ENCODE assay signal across 12 mouse cellular contexts in genomic region chr5:131548932-131549563, GRCm38 (mm10).
DNase-seq lines count a peak whose midpoint lies in the region; ATAC-seq lines count a peak whose summit lies in the region.
"Had no signal": no experiment of that assay in that cellular context is flagged by ENCODE, and none has a peak within 500 bp of the region (broad histone marks: within the 10 kb centered on the region; RNA-seq: fewer than 3 reads in every experiment).

No protein-coding gene starts in this region.

- H3K4me3 ChIP-seq in forebrain, embryonic 12.5 days (replicated peaks) = no peak overlapping the region
- no peak overlapping the region for H3K4me3 ChIP-seq in forebrain, embryonic 10.5 days
- no peak overlapping the region for H3K4me3 ChIP-seq in midbrain, embryonic 11.5 days (ENCODE audit: low read depth, low read length)
- no peak overlapping the region for H3K4me3 ChIP-seq in midbrain, embryonic 16.5 days (ENCODE audit: low read depth, low read length)

- 0 out of 2 replicates have a peak overlapping the region, but pooled peaks have one; percentile 12 for H3K9ac ChIP-seq in forebrain, embryonic 12.5 days
- H3K9ac ChIP-seq in midbrain, embryonic 11.5 days (ENCODE audit: low read length) = no peak overlapping the region
- no peak overlapping the region for H3K9ac ChIP-seq in midbrain, embryonic 16.5 days (ENCODE audit: low read depth, low read length)

- no peaks in the 10 kb centered on the region for H3K9me3 ChIP-seq in forebrain, embryonic 12.5 days
- no peaks in the 10 kb centered on the region; the same call in 1 of the 2 replicates for H3K9me3 ChIP-seq in forebrain, embryonic 10.5 days
- no peaks in the 10 kb centered on the region; the same call in 1 of the 2 replicates for H3K9me3 ChIP-seq in midbrain, embryonic 11.5 days (ENCODE audit: control insufficient read depth, low read length)
- no peaks in the 10 kb centered on the region for H3K9me3 ChIP-seq in midbrain, embryonic 16.5 days (replicated peaks; ENCODE audit: control insufficient read depth, low read length, poor library complexity, severe bottlenecking)

- 28% methylated on average over 17 of the region's 17 CpGs for WGBS in forebrain, embryonic 12.5 days
- 52% methylated on average over 17 of the region's 17 CpGs for WGBS in forebrain, embryonic 10.5 days
- WGBS in midbrain, embryonic 11.5 days = 67% methylated on average over 17 of the region's 17 CpGs
- WGBS in midbrain, embryonic 16.5 days = 42% methylated on average over 17 of the region's 17 CpGs

- H3K4me2 ChIP-seq in forebrain, embryonic 12.5 days = no peak overlapping the region
- H3K4me2 ChIP-seq in midbrain, embryonic 11.5 days = no peak overlapping the region
- H3K4me2 ChIP-seq in midbrain, embryonic 16.5 days (ENCODE audit: low read length) = no peak overlapping the region

- no peak for ATAC-seq in forebrain, embryonic 12.5 days (ENCODE audit: low FRiP score)
- 0 out of 2 replicates have a peak, but pooled peaks have one; percentile 24 for ATAC-seq in midbrain, embryonic 11.5 days (ENCODE audit: low FRiP score)
- no peak for ATAC-seq in midbrain, embryonic 16.5 days

- DNase-seq in forebrain, embryonic 10.5 days (ENCODE audit: extremely low spot score, low spot score) = no peak
- no peak for DNase-seq in midbrain, embryonic 11.5 days (ENCODE audit: low spot score, missing footprints)
- DNase-seq in lung, postnatal 4 days = peak; percentile 4 to 21
- no peak for DNase-seq in yolk sac, embryonic 10.5 days (ENCODE audit: low spot score)
- DNase-seq in urinary bladder, postnatal 10 days (ENCODE audit: low spot score) = no peak
- no peak for DNase-seq in thymus, adult 18-20 months
- DNase-seq: adrenal gland, postnatal 10 days; cerebellum, postnatal 14 days; heart, postnatal 36 days; layer of hippocampus, postnatal 36 days had no signal

- H3K36me3 ChIP-seq in forebrain, embryonic 12.5 days (replicated peaks) = no peaks in the 10 kb centered on the region
- H3K36me3 ChIP-seq in forebrain, embryonic 10.5 days (replicated peaks) = no peaks in the 10 kb centered on the region
- no peaks in the 10 kb centered on the region for H3K36me3 ChIP-seq in midbrain, embryonic 11.5 days (ENCODE audit: control insufficient read depth, insufficient read depth, low read length)
- H3K36me3 ChIP-seq in midbrain, embryonic 16.5 days (ENCODE audit: control insufficient read depth, insufficient read depth, low read length) = no peaks in the 10 kb centered on the region

- H3K27me3 ChIP-seq in forebrain, embryonic 12.5 days = peaks cover 3% of the 10 kb centered on the region; the same call in 1 of the 2 replicates
- H3K27me3 ChIP-seq in forebrain, embryonic 10.5 days (ENCODE audit: poor library complexity, severe bottlenecking) = peaks cover 61% of the 10 kb centered on the region
- no peaks in the 10 kb centered on the region; the same call in 1 of the 2 replicates for H3K27me3 ChIP-seq in midbrain, embryonic 11.5 days (ENCODE audit: control insufficient read depth, insufficient read depth, low read length)
- H3K27me3 ChIP-seq in midbrain, embryonic 16.5 days (ENCODE audit: control insufficient read depth, insufficient read depth, low read depth, low read length) = no peaks in the 10 kb centered on the region

- peaks cover 33% of the 10 kb centered on the region for H3K4me1 ChIP-seq in forebrain, embryonic 12.5 days
- peaks cover 14% of the 10 kb centered on the region for H3K4me1 ChIP-seq in forebrain, embryonic 10.5 days
- H3K4me1 ChIP-seq in midbrain, embryonic 11.5 days (ENCODE audit: control insufficient read depth, insufficient read depth, low read length) = peaks cover 9% of the 10 kb centered on the region; the same call in 1 of the 2 replicates
- peaks cover 7% of the 10 kb centered on the region for H3K4me1 ChIP-seq in midbrain, embryonic 16.5 days (ENCODE audit: control insufficient read depth, insufficient read depth, low read length)

- peak overlapping the region; percentile 59; the same call in 1 of the 2 replicates for H3K27ac ChIP-seq in forebrain, embryonic 12.5 days
- no peak overlapping the region for H3K27ac ChIP-seq in forebrain, embryonic 10.5 days
- no peak overlapping the region for H3K27ac ChIP-seq in midbrain, embryonic 11.5 days (ENCODE audit: low read depth, low read length)
- H3K27ac ChIP-seq in midbrain, embryonic 16.5 days (ENCODE audit: low read length) = no peak overlapping the region

Comparison
In these comparisons a context has a peak if more than half of its experiments do, and no peak if none do; other contexts are left out.
1. DNase-seq: peak in lung, postnatal 4 days (2 of 2); none in forebrain, embryonic 10.5 days (single experiment), midbrain, embryonic 11.5 days (single experiment), yolk sac, embryonic 10.5 days (single experiment), urinary bladder, postnatal 10 days (single experiment) and thymus, adult 18-20 months (0 of 2).